Mouse (Mus musculus): ENCODE results near the gene Olfr872. TPM values are rescaled to one million over a fixed set of nuclear protein-coding genes. Genes with fewer than 3 reads are reported as not detected.

Gene Olfr872
- polyA plus RNA-seq, 1 experiment from 2014 or later = not detected

Other genes with a start within 250 kb of the Olfr872 start
- not detected in 2 replicates for gene Olfr866, start 209.1 kb upstream of the Olfr872 start, polyA plus RNA-seq (2016; fragmentation: Nextera tagmentation; extraction: Ambion mirVana)
- gene Olfr867, start 179.6 kb upstream of the Olfr872 start, polyA plus RNA-seq (2016; fragmentation: Nextera tagmentation; extraction: Ambion mirVana) = not detected in 2 replicates
- gene Olfr868, start 138.5 kb upstream of the Olfr872 start, polyA plus RNA-seq (2016; fragmentation: Nextera tagmentation; extraction: Ambion mirVana) = not detected in 2 replicates
- gene Olfr869, start 108.1 kb upstream of the Olfr872 start, polyA plus RNA-seq (2016; fragmentation: Nextera tagmentation; extraction: Ambion mirVana) = not detected in 2 replicates
- gene Olfr870, start 63.1 kb upstream of the Olfr872 start, polyA plus RNA-seq (2016; fragmentation: Nextera tagmentation; extraction: Ambion mirVana) = not detected in 2 replicates
- gene Olfr871, start 24.9 kb upstream of the Olfr872 start, polyA plus RNA-seq (2016; fragmentation: Nextera tagmentation; extraction: Ambion mirVana) = not detected in 2 replicates
- gene Olfr39, start 45.2 kb downstream of the Olfr872 start, polyA plus RNA-seq (2016; fragmentation: Nextera tagmentation; extraction: Ambion mirVana) = not detected in 2 replicates
- gene Olfr873, start 61.4 kb downstream of the Olfr872 start, polyA plus RNA-seq (2016; fragmentation: Nextera tagmentation; extraction: Ambion mirVana) = not detected in 2 replicates
- not detected in 2 replicates for gene Olfr18, start 99.0 kb downstream of the Olfr872 start, polyA plus RNA-seq (2016; fragmentation: Nextera tagmentation; extraction: Ambion mirVana)
- gene Zfp560, start 148.1 kb downstream of the Olfr872 start, polyA plus RNA-seq (2016; fragmentation: Nextera tagmentation; extraction: Ambion mirVana) = 34.2 and 36.7 TPM in 2 replicates
- 28.2 and 33.9 TPM in 2 replicates for gene Zfp26, start 223.0 kb downstream of the Olfr872 start, polyA plus RNA-seq (2016; fragmentation: Nextera tagmentation; extraction: Ambion mirVana)